Mouse (Mus musculus) midbrain, embryonic 16.5 days (tissue): ENCODE data around the gene Gm20388. TPM values are rescaled to one million over a fixed set of nuclear protein-coding genes. Genes with fewer than 3 reads are reported as not detected.

Source experiments
- ATAC-seq: fragments of 200-750 bp; cut with Nextera tagmentation; 2 replicates; pipeline ENCODE4 v1.8.0; 2017; ENCODE audit warnings: moderate TSS enrichment
- H3K27ac ChIP-seq: fragments of 300-500 bp; sonication (generic); 2 replicates; pipeline ENCODE4 v1.5.1; 2014; ENCODE audit warnings: mild to moderate bottlenecking, low read length, mixed read lengths
- H3K27me3 ChIP-seq: fragments of 300-500 bp; sonication (generic); 2 replicates; pipeline ENCODE4 v1.6.1; 2014; ENCODE audit warnings: low read depth, low read length, mixed read lengths; ENCODE audit not compliant: control insufficient read depth, insufficient read depth
- H3K36me3 ChIP-seq: fragments of 300-500 bp; sonication (generic); 2 replicates; pipeline ENCODE4 v1.6.1; 2014; ENCODE audit warnings: mild to moderate bottlenecking, low read length, moderate library complexity, mixed read lengths; ENCODE audit not compliant: control insufficient read depth, insufficient read depth
- H3K4me1 ChIP-seq: fragments of 300-500 bp; sonication (generic); 2 replicates; pipeline ENCODE4 v1.6.1; 2014; ENCODE audit warnings: mild to moderate bottlenecking, low read length, mixed read lengths; ENCODE audit not compliant: control insufficient read depth, insufficient read depth
- H3K4me2 ChIP-seq: fragments of 300-500 bp; sonication (generic); 2 replicates; pipeline ENCODE4 v1.6.1; 2014; ENCODE audit warnings: mild to moderate bottlenecking, low read length, mixed read lengths
- H3K4me3 ChIP-seq: fragments of 300-500 bp; sonication (generic); 2 replicates; pipeline ENCODE4 v1.5.1; 2014; ENCODE audit warnings: low read depth, mild to moderate bottlenecking, low read length, moderate library complexity, mixed read lengths
- H3K9ac ChIP-seq: fragments of 300-500 bp; sonication (generic); 2 replicates; pipeline ENCODE4 v1.6.1; 2014; ENCODE audit warnings: low read depth, low read length, mixed read lengths
- H3K9me3 ChIP-seq: fragments of 300-500 bp; sonication (generic); replicated peaks from 2 replicates; pipeline ENCODE4 v1.6.1; 2014; ENCODE audit warnings: mild to moderate bottlenecking, low read length, mixed read lengths; ENCODE audit not compliant: control insufficient read depth, poor library complexity, severe bottlenecking
- WGBS: fragments of 180-500 bp; shearing (Covaris S2); extraction: QIAGEN DNeasy Blood & Tissue Kit; methylation state at CpG from one replicate; pipeline ENCODE4 v1.1.7; 2014; 5-methylcytosine and 5-hydroxymethylcytosine counted together
- polyA plus RNA-seq: library from polyadenylated mRNA; unstranded; fragments of >200 nt; fragmentation: Nextera tagmentation; extraction: Ambion mirVana; gene quantifications from 2 replicates; pipeline ENCODE4 v1.2.1, GENCODE M21; 2015

The Gm20388 gene
- polyA plus RNA-seq, 1 experiment from 2014 or later = 7.5 TPM

DNA sequence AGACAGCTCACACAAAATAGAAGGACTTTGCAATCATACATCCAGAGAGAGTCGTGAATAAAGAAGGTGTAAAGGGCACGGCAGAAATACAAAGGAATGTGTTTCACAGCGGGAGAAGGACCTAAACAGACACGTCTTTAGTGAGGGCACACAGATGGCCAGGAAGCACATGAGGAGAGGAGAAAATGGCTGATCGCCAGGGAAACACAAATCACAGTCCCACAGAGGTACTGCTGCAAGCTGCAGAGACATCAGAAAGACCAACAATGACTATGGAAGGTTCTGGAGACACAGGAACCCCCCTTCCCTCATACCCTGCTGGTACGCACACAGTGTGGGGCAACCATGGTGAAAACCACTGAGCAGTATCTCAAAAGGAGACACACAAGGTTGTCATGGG, 1810.4 kb downstream of the Gm20388 start:
- Histone ChIP-seq H3K27ac (no peak overlapping the region), H3K4me1 (peaks cover 9% of the 10 kb centered on the region), H3K9ac (no peak overlapping the region), H3K36me3 (no peaks in the 10 kb centered on the region), H3K27me3 (no peaks in the 10 kb centered on the region), H3K9me3 (no peaks in the 10 kb centered on the region), H3K4me2 (no peak overlapping the region), H3K4me3 (no peak overlapping the region)
- WGBS = 52% methylated on average over 6 of the region's 6 CpGs
- ATAC-seq = no peak

DNA sequence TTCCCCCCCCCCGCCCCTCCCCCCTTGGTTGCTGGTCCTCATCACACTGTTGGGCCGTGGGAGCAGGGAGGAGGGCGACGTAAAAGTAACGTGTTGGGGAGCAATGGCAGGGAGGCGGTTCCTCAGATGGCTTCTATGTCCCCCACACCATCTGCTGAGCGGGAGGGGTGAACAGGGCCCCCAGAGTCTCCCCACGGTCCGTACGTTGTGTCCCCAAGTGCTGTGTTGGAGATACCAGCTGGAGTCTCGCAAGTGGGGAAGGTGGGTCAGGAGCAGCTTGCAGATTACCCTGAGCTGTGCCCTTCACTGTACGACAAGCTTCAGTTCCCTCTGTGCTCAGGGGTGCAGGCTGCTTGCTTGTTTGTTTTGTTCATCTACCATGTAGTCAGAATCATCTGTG, 1813.2 kb downstream of the Gm20388 start:
- H3K27ac ChIP-seq = no peak overlapping the region
- no peak overlapping the region for H3K4me3 ChIP-seq
- peaks cover 4% of the 10 kb centered on the region; the same call in 1 of the 2 replicates for H3K9me3 ChIP-seq
- 87% methylated on average over 11 of the region's 12 CpGs for WGBS
- H3K27me3 ChIP-seq = 0 out of 2 replicates have a peak, but pooled peaks cover 2% of the 10 kb centered on the region
- no peak for ATAC-seq
- no peak overlapping the region for H3K9ac ChIP-seq
- no peaks in the 10 kb centered on the region for H3K4me1 ChIP-seq
- H3K4me2 ChIP-seq = no peak overlapping the region
- no peaks in the 10 kb centered on the region for H3K36me3 ChIP-seq

DNA sequence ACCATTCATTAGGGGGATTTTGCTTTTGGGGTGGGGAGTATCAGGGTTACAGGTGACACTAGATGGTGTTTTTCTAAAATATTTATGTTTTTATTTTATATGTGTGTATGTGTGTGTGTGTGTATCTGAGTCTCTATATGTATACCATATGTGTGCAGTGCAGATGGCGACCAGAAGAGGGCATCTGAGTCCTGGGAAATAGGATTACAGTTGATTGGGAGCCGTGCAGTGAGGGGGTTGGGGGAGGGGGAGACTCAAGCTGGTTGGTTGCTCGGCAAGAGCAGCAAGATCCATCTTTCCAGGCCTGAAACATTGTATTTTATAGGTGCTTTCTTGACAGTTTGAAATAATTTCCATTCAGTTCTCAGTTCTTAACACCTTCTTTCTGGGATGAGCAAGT, 1816.5 kb downstream of the Gm20388 start:
- H3K36me3 ChIP-seq = no peaks in the 10 kb centered on the region
- H3K9ac ChIP-seq = no peak overlapping the region
- 52% methylated on average over 3 of the region's 3 CpGs for WGBS
- peaks cover 4% of the 10 kb centered on the region; the same call in 1 of the 2 replicates for H3K9me3 ChIP-seq
- H3K27ac ChIP-seq = no peak overlapping the region
- 0 out of 2 replicates have a peak, but pooled peaks cover 3% of the 10 kb centered on the region for H3K27me3 ChIP-seq
- no peak overlapping the region for H3K4me2 ChIP-seq
- no peak overlapping the region for H3K4me3 ChIP-seq
- ATAC-seq = no peak
- H3K4me1 ChIP-seq = peaks cover 5% of the 10 kb centered on the region

DNA sequence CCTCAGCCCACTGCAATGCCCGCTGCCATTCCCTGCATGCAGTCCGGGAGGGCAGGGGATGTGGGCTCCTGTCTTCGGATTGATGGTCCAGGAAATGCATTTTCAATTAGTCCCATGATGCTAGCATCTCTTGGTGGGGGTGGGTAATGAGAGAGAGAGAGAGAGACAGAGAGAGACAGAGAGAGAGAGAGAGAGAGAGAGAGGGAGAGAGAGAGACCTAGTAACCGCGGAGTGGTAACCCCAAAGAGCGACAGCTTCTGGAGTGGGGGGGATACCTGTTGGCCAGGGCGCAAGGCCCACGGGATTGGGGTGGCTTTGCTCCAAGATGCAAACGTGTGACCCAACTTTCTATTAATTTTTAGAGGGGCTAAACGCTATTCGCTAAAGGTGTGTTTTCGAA, 1818.7 kb downstream of the Gm20388 start, which contains the start of gene Jph3:
Gene Jph3, plus strand, starts transcription at position 301 of the 400 bp plus-strand sequence.
- 0 out of 2 replicates have a peak, but pooled peaks cover 3% of the 10 kb centered on the region for H3K27me3 ChIP-seq
- H3K27ac ChIP-seq = peak within 1 kb of the TSS; percentile 74
- H3K4me1 ChIP-seq = peaks cover 19% of the 10 kb centered on the region
- 11% methylated on average over 12 of the region's 12 CpGs for WGBS
- peak within 1 kb of the TSS; percentile 79 for H3K4me3 ChIP-seq
- H3K9ac ChIP-seq = peak within 1 kb of the TSS; percentile 87
- no peak for ATAC-seq
- H3K4me2 ChIP-seq = peak within 1 kb of the TSS; percentile 94
- H3K36me3 ChIP-seq = no peaks in the 10 kb centered on the region
- peaks cover 4% of the 10 kb centered on the region; the same call in 1 of the 2 replicates for H3K9me3 ChIP-seq

DNA sequence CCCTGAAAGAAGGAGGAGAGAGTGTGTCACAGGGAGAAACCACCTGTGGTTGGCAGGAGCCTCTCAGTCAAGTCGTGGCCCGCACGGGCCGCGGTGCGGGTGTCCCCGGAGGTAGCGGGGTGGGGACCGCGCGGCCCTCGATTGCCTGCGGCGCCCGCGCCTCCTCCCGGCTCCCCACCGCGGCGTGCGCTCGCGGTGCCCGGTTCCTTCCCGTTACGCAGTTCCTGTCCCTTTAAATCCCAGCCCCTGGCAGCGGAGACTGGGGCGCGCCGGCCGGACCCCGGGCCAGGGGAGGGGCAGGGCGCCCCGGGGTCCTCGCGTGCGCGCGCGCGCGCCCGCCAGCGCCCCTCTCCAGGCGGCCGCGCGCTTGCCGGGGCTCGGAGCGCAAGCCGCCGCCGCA, 1819.1 kb downstream of the Gm20388 start:
- whole genome bisulfite sequencing = 0% methylated on average over 12 of the region's 54 CpGs
- H3K9ac ChIP-seq = peak overlapping the region; percentile 87
- peaks cover 4% of the 10 kb centered on the region; the same call in 1 of the 2 replicates for H3K9me3 ChIP-seq
- peaks cover 19% of the 10 kb centered on the region for H3K4me1 ChIP-seq
- peak overlapping the region; percentile 74 for H3K27ac ChIP-seq
- peak overlapping the region; percentile 94 for H3K4me2 ChIP-seq
- peak overlapping the region; percentile 79 for H3K4me3 ChIP-seq
- ATAC-seq = 0 out of 2 replicates have a peak, but pooled peaks have one; percentile 23
- 0 out of 2 replicates have a peak, but pooled peaks cover 3% of the 10 kb centered on the region for H3K27me3 ChIP-seq
- H3K36me3 ChIP-seq = no peaks in the 10 kb centered on the region

DNA sequence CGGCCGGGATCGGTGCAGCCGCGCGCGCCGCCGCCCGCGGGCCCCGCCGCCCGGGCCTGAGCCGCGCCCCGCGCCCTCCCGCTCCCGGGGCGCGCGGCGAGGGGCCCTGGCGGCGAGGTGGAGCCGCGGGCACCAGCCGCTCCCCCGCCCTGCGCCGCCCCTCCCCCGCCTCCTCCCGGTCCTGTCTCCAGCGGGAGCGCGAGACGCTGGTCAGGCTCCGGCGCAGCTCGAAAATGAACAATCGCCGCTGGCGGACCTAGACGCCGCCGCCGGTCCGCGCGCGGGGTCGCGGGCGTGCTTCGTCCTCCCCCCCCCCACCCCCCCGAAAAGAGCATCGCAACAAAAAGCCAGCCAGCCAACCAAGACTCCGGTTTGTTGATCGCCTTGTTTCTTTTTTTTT, 1819.5 kb downstream of the Gm20388 start:
- WGBS = 1% methylated on average over 26 of the region's 60 CpGs
- Histone ChIP-seq H3K27ac (peak overlapping the region; percentile 74), H3K9me3 (peaks cover 4% of the 10 kb centered on the region; the same call in 1 of the 2 replicates), H3K36me3 (no peaks in the 10 kb centered on the region), H3K27me3 (0 out of 2 replicates have a peak, but pooled peaks cover 3% of the 10 kb centered on the region), H3K4me2 (peak overlapping the region; percentile 94), H3K4me1 (peaks cover 19% of the 10 kb centered on the region), H3K4me3 (peak overlapping the region; percentile 79), H3K9ac (peak overlapping the region; percentile 87)
- 0 out of 2 replicates have a peak, but pooled peaks have one; percentile 12 for ATAC-seq

- Histone ChIP-seq H3K4me2 (peak overlapping the region; percentile 94), H3K4me1 (peaks cover 19% of the 10 kb centered on the region), H3K9ac (peak overlapping the region; percentile 87), H3K36me3 (no peaks in the 10 kb centered on the region), H3K9me3 (peaks cover 4% of the 10 kb centered on the region; the same call in 1 of the 2 replicates), H3K4me3 (peak overlapping the region; percentile 79), H3K27me3 (0 out of 2 replicates have a peak, but pooled peaks cover 3% of the 10 kb centered on the region), H3K27ac (peak overlapping the region; percentile 74; the same call in 1 of the 2 replicates)
- under 1% methylated on average over 36 of the region's 37 CpGs for WGBS
- ATAC-seq = peak; percentile 41; the same call in 1 of the 2 replicates
Measured at GRCm38 (mm10) chr8:121730646-121731045, 1820.0 kb downstream of the Gm20388 start.

DNA sequence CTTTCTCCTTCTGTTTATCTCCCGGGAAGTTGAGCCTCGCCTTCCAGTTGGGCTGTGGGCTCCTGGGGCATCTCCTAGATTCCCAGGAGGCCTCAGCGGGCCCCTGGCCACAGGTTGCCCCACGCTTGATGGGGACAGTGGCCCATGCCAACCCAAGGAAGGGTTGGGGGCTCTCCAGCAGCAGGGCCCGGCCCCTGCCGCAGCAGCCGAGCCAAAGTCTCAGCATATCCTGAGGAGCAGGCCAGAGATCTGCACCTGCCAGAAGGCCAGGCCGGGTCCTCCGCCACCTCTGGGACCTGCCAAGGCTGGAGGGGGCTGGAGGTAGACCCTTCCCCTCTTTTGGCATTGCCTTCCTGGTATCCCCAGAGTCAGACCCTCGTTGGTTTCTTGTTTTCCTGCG, 1820.4 kb downstream of the Gm20388 start:
- Histone ChIP-seq H3K4me1 (peaks cover 19% of the 10 kb centered on the region), H3K9me3 (peaks cover 4% of the 10 kb centered on the region; the same call in 1 of the 2 replicates), H3K9ac (peak overlapping the region; percentile 87), H3K36me3 (no peaks in the 10 kb centered on the region), H3K27ac (peak overlapping the region; percentile 74; the same call in 1 of the 2 replicates), H3K4me2 (peak overlapping the region; percentile 94), H3K4me3 (peak overlapping the region; percentile 79), H3K27me3 (0 out of 2 replicates have a peak, but pooled peaks cover 3% of the 10 kb centered on the region)
- ATAC-seq = peak; percentile 26
- WGBS = 0% methylated on average over 9 of the region's 11 CpGs
